Mouse (Mus musculus) cerebral cortex, adult 2 months (tissue): ENCODE results near the gene Lhcgr.

ENCODE experiments used
- WGBS: fragments of 180-500 bp; shearing (Covaris S2); methylation state at CpG from one replicate; pipeline ENCODE4 v1.1.7; 2018; 5-methylcytosine and 5-hydroxymethylcytosine counted together

The Lhcgr gene

DNA sequence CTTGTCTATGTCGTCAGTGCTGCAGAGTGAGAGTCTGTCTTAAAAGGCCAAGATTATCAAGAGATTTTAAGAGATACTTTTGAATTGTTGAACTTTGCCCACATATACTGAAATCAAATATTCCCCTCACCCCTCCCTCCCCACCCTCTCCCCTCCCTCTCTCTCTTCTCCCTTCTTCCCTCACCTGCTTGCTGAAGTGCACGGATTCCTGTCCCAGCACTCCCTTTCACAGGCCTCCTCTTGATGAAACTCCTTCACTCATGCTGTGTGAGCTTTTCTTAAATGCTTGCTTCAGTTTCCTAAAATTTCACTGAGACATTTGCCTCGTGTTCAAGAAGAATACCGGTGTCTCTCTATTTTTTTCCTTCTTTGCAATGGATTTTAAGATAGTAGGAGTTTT is 88.7 kb downstream of the Lhcgr start:
- WGBS = 55% methylated on average over 4 of the region's 4 CpGs

DNA sequence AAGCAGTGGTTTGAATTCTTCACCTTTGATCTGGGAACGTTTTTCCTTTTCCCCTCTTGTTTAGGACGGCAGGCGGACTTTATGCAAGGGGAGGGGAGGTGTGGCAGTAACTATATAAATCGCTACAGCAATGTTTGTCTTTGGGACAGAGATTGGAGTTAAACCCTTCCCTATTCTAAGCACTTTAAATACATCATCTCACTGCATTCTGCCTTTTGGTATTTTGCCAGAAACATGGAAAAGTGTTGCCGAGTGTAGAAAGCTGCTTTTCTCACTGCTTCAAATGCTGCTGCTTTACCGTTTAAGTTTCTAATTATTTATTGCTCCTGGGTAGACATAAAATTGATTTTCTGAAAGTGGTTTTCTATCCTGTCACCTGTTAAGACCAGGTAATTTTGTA is 89.4 kb downstream of the Lhcgr start:
- 20% methylated on average over 6 of the region's 6 CpGs for WGBS

DNA sequence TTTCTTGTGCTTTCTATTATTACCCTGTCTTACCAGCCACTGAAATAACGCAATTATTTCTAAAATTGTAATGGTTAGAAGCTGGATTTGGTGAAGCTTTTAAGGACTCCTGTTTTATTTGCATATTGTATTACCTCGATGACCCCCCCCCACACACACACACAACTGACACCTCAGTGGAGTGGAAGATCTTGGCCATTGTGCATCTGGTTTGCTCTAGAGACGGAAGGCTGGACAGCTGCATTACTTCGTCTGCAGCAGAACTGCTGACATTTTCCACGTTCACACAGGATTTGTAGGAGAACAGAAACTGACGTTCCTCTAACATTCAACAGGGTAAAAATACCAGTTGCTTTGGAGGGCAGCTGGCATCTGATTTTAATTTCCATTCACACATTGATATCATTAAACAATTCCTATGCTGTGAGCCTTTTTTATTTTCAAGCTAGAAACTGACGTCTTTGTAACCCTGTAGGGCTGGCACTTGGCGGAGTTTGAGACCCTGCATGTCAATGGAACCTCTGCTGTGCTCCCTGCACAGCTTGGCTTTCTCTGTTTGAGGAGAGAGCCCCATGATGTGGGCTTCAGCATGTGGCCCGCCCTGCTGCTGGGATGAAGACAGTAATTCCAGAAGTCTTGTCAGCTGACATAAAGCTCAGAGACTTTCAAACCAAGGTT is 95.0 kb downstream of the Lhcgr start:
- 37% methylated on average over 9 of the region's 9 CpGs for WGBS

DNA sequence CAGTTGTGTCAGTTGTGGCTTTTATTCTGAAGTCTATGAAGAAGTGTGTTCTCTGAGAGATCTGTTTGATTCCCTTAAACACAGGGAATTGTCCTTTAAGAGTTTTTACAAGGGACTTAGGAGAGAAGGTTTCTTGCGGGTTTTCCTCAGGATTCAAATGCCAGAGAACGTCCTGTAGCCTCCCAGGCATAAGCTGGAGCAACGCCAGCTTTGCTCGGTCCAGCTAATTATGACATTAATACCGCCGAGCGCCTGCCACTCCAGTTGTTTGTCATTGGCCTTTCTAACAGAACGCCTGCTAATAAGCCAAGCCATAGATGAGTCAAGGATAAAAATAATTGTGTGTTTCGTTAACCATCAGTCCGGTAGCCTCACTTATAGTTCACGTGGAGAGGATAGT is 103.6 kb downstream of the Lhcgr start:
- 49% methylated on average over 11 of the region's 11 CpGs for WGBS

DNA sequence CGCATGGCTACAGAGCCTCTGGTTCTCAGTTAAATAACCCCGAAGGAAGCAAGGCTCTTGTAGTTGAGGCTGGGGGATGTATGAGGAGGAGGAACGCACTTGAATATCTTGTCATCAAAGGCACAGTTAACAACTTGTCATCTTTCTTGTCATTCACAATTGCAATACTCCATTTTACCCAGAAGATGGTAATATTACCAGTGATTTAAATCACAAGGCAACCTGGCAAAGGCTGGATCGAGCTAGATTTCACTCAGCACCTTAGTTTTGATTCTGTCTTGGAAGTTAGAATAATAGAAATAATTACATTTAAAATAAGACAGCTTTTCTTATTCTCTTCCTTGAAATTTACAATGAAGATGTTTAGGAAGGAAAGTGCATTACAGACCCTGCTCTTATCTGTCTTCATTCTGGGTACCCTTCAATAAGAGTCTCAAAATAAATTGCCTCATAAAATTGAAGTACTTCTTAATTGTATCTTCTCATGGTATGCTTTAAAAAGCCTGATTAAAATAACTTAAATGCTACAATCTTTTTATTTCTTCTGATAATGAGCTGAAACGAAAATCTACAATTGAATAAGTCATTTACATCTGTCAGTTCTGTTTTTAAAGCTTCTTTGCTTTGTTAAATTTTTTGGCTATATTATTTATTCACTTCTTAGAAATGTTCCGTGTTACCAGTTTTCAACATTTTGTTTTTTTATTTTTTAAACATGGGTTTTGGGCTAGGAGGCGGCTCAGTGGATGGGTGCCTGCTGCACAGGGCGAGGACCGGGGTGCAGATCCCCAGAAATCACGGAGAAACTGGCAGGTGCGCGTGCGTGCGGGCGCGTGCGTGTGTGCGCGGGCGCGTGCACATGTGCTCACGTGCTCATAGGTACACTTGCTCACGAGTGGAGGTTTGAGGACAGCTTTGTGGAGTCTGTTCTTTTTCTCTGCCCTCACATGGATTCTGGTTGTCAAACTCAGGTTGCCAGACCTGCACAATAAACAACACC is 116.2 kb downstream of the Lhcgr start:
- 86% methylated on average over 23 of the region's 23 CpGs for WGBS

DNA sequence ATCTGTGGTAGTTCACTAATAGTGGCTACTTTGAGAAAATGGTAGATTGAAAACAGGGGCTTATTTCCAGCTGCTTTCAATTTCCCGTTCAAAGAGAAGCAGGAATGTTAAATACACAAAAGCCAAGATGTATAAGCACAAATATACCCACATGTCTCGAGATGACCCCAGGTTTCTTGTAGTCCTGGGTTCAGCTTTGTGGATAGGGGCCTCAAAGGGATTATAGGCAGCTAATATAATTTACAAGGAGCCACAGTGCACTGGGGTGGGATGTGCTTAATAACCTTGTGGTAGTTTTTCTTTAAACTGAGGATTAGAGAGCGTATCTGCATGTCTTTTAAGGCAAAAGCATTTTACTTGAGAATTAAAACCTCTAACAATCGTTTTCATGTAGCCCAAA is 121.0 kb downstream of the Lhcgr start:
- 71% methylated on average over 4 of the region's 4 CpGs for WGBS

DNA sequence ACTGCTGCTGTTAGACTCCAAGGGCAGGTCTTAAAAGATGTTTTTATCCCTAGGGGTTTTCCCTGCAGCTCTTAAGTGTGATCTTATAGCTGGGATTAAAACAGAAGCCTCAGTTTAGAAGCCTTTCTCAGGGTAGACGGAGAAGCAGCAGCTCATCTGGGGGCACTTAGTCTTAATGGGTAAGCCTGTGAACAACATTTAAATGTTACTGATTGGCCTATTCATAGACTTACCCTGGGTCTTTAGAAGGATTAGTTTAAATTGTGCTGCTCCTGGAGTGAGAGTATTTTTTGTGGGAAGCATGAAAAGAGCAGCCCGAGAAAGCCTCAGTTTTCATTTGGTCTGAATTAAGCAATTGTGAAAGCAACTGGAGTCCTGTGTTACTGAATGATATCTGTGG is 121.9 kb downstream of the Lhcgr start:
- WGBS = 57% methylated on average over 2 of the region's 2 CpGs

DNA sequence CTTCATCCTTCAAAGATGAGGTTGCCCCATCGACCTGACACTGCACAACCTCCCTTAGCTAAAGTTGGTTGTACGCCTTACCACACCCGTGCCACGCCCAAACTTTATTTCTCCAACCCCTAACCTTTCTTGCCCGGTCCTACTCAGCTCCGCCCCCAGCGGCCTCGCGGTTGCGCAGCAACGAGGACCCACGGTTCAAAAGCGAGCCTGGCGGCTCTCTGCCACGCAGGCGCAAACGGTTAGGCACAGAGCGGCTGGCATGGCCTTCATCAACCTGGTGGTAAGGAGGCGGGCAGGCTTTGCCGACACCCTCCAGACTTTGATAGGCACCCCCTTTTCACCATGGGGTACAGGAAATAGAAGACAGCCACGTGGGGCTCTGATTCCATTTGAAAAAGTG is 123.3 kb downstream of the Lhcgr start, which contains the start of gene Gtf2a1l:
Gene Gtf2a1l (plus strand): TSS at position 209 of the 400 bp plus-strand sequence.
- 27% methylated on average over 21 of the region's 21 CpGs for WGBS
